Mouse (Mus musculus) cerebellum, adult 8-10 months (tissue): ENCODE results near the gene Tnfsf13.
"Not testable (repeated sequence)": the region's sequence is repeated elsewhere in the genome, so short reads cannot be mapped to it uniquely, and the experiment has no call there.

ENCODE experiments used
- DNase-seq: peaks from one replicate; pipeline ENCODE4 v3.0.0; 2022

The Tnfsf13 gene

DNA sequence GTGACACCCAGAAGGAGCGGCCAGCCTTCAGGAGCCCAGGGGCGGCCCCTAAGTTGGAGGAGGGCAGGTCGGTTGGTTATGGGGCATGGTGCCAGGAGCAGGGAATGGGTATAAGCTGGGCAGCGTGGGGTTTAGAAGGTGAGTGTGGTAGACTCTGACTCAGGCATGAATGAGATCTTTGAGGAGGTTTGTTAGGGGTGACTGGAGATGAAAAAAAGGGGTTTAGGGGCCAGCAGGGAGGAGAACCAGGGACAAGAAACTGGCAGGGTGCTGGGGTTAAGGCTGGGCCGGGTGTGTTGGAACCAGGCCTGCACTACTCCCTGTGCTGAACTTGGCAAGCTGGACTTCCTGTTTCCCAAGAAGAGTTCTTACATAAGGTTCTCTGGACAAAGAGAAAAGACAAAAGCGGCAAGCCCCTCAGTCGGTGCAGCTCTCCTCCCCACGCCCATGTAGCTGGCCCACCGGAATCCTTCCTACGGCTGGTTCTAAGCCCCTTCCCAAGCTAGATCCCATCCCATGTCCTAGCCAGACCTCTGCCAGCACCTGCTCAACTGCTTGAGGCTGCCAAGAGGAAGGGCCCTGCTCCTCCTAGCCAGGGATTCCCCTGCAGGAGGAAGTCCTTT lies at the start of gene Tnfsf13:
TSS of gene Tnfsf13 (minus strand) at position 259 of the 623 bp plus-strand sequence.
- DNase-seq, result peak; percentile 85

DNA sequence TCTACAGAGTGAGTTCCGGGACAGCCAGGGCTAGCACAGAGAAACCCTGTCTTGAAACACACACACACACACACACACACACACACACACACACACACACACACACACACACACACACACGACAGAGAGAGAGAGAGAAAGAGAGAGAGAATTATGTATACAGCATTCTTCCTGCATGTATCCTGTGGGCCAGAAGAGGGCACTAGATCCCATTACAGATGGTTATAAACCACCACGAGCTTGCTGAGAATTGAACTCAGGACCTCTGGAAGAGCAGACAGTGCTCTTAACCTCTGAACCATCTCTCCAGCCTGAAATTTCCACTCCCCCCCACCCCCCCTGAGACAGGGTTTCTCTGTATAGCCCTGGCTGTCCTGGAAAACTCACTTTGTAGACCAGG lies 45.8 kb upstream of the Tnfsf13 start:
- DNase-seq, result not testable (repeated sequence)

DNA sequence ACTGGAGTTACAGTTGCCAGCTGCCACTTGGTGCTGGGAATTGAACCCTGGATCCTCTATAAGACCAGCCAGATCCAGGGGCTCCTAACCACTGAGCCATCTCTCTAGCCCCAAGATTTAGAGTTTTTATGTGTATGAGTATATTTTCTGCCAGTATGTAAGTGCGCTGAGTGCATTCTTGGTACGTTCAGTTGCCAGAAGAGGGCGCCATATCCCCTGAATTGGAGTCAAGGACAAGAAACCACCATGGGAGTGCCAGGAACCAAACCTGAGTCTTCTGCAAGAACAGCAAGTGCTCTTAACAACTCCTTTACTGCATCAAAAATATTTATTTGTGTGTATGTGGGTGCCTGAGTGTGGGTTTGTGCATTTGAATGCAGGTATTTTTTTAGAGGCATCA lies 43.5 kb upstream of the Tnfsf13 start:
- peak; percentile 51 for DNase-seq

DNA sequence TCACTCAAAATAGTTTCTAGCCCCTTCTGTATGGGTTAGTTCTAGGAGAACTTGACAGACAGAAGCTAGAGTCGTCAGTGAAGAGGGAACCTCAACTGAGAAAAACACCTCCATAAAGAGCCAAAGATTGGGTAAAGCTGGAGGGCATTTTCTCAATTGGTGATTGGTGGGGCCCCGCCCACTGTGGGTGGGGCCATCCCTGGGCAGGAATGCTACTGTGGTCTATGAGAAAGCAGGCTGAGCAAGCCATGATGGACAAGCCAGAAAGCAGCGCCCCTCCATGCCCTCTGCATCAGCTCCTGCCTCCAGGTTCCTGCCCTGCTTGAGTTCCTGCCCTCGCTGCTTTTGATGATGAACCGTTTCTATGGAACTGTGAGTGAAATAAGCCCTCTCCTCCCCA lies 40.4 kb upstream of the Tnfsf13 start:
- DNase-seq, result no peak

DNA sequence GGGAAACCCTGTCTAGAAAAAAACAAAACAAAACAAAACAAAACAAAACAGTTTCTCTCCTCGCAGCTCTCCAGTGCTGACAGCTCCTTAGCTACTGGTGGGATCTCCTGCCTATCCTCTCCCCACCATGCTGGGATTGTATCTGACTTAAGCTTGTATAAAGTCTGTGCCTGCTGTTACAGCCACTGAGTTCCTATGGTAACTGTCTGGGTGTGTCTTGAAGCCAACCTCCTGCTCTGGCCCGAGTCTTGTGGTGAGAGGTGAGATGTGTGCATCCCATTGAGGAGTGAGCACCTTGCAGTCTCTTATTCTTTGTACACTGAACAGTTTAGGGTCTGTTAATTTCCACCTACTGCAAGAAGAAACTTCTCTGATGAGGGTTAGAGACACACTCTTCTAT lies 37.5 kb upstream of the Tnfsf13 start:
- no peak for DNase-seq

DNA sequence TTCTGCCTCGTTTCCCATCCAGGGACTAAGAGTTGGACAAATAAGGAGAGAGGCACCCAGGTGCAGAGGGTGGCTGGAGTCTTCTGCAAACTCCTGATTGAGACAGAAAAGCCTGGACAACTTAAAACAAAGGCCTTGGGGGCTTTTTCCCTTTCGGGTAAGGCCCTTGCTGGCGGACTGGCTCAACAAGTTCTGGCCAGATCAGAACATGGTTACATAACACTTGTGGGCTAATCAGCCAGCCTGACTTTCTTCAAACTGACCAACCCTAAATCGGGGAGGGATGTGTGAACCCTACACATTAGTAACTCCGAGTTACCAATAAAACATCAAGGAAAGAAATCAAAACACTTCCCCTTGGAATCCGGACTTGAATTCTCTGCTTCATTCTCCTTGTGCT lies 35.3 kb upstream of the Tnfsf13 start:
- no peak for DNase-seq

DNA sequence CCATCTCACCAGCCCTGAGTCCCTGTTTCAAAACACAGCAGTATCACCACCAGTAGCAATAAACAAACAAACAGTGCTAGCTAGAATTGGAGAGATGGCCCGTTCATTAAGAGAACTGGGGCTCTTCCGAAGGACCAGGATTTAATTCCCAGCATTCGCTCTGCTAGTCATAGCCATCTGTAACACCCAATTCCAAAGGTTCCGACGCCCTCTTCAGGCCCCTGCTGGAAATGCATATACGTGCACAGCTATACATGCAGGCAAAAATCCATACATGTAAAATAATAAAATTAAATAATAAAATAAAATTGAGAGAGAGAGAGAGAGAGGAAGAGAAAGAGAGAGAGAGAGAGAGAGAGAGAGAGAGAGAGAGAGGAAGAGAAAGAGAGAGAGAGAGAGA lies 33.8 kb upstream of the Tnfsf13 start:
- DNase-seq, result no peak

DNA sequence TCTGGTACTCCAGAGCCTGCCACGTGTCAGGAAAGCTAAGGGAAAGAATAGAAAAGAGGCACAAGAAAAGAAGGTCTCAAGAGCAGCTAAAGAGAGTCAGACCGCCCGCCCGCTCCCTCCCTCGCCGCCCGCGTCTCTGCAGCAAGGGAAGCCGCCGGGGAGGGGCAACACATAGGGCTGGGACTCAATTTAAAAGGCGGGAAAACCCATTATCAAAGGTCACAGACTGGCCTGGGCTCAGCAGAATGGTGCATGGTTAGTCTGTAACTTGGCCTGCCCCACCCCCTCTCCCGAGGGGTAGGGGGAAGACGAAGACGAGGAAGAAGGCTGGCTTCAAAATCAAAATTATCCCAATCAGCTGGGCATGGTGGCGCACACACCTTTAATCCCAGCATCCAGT lies 33.1 kb upstream of the Tnfsf13 start:
- no peak for DNase-seq

DNA sequence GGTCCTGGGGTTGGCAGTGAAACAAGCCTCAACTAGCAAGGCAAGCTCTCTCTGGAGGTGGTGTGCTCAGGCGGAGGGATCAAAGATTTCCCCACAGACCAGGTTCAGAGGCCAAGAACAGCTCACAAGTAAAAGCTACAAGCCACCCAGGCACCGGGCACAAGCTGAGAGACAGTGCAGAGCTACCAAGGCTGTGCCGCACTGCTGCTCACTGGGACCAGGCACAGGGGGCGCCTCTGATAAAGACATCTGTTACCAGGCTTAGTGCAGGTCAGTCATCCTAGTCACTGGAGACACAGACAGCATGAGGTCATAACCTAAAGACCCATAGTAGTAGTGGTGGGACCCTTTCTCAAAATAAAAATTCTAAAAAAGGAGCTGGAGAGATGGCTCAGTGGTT lies 31.4 kb upstream of the Tnfsf13 start:
- DNase-seq, result no peak

DNA sequence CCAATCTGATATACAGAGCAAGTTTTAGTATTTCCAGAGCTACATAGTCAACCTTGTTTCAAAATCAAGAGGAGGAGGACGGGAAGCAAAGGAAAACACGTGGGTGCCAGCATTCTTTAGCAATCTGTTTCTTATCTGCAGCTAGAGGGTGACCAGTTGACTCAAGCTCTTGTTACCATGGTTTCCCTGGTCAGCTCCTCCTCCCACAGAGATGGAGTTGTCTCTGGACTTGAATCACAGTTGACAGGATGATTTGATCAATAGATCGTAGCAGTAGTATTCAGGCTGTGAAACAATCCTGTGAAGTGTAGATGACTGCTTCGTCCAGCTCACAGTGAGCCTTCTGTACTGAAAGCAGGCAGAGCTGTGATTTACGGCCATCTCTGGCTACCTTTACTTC lies 30.3 kb upstream of the Tnfsf13 start:
- DNase-seq, result no peak

DNA sequence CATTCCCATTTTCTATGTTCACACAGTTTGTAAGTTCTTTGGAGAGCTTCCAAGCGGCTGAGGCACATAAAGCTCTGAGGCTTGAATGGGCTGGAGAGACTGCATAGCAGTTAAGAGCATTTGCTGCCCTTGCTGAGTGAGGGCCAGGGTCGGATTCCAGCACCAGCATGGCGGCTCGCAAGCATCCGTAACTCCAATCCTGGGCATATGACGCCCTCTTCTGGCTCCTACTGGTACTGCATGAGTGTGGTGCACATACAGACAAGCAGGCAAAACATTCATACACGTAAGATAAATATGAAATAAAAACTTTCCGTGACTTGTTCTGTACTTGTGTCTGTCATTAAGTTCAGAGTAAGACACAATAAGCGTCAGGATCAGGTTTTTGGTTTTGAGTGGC lies 29.9 kb upstream of the Tnfsf13 start:
- no peak for DNase-seq

DNA sequence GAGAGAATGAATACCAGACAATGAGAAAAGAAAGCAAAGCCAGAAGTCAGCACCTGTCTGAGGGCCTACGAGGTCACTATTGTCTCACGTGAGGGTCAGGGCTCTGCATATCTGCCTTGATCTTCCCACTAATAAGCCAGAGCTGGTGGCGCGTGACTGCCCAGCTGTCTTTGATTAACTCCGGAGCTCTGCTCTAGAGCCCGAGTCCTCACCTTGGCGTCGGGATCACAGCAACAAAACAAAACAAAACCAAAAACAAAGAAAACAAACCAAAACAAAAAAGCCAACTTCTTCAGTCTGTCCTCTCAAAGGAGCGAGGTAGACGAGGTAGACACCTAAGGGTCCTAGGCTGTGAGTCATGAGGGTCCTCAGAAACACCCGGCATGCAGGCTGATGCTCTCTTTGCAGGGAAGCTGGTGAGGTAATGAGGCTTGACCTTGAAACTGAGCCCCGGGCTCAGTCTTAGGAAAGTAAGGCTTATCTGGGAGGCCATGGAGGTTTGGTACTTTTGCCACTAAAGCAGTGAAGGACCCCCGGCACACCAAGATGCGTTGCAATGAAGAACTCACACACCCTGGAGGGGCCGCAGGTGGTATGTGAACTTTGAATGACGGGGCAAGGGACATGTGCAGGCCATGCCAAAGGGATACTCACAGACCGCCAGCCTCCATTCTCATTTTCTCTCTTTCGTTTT lies 29.2 kb upstream of the Tnfsf13 start:
- no peak for DNase-seq

DNA sequence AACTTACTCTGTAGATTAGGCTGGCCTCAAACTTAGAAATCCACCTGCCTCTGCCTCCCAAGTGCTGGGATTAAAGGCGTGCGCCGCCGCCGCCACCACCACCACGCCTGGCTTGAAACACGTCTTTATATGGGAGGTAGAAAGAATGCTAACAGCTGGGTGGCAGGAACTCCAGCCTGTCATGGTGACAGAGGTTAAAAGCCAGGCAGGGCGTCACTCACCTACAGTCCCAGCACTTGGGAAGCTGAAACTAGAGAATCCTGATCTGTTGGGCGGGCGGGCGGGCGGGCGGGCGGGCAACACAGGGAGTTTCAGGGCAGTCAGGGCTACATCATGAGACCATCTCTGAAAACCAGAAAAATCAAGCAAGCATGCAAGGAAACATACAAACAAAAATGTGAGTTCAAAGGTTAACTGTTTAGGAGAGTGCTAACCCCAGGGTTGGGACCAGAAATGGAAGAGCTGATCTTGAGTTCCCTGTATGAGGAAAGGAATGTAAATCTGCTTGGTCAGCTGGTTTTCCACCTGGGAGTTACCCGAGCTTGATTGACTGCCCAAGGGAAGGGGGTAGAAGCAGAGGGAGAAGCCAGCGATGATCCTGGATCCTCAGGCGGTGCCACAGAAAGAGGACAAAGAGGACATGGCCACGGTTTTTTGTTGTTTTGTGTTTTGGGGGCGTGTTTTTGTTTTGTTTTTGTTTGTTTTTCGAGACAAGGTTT lies 27.5 kb upstream of the Tnfsf13 start:
- no peak for DNase-seq

DNA sequence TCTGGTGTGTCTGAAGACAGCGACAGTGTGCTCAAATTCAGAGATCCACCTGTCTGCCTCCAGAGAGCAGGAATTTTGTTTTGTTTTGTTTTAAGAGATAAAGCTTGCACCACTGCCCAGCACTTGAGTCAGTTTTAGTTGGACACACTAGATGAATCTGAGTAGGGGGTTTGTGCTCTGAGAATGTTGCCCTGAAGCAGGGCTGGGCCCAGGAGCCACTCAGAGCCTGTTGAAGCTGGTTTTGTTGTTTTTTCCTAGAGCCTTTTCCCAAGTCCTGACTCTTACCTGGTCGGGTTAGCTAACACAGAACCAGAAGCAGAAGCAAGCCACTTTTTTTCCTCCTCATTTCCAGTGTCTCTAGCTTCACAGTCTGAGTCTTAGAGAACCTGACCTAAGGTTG lies 25.5 kb upstream of the Tnfsf13 start:
- no peak for DNase-seq

DNA sequence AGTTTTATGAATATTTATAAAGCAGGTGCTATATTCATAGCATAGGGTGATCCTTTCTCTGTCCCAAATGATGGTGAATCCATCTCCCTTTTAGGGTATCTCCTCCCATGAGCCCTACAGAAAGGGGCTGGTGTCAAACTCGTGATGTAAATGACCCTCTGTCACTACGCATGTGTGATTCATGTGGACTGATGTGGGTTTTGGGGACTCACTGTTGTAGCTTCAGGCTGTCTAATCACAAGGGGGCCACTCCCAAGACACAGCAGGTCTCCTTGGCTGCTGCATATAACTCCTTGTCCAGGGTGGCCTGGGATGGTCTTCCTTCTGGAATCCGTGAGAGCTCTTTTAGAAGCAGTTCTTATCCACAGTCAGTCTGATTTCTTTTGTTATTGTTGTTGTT lies 24.9 kb upstream of the Tnfsf13 start:
- DNase-seq, result no peak

DNA sequence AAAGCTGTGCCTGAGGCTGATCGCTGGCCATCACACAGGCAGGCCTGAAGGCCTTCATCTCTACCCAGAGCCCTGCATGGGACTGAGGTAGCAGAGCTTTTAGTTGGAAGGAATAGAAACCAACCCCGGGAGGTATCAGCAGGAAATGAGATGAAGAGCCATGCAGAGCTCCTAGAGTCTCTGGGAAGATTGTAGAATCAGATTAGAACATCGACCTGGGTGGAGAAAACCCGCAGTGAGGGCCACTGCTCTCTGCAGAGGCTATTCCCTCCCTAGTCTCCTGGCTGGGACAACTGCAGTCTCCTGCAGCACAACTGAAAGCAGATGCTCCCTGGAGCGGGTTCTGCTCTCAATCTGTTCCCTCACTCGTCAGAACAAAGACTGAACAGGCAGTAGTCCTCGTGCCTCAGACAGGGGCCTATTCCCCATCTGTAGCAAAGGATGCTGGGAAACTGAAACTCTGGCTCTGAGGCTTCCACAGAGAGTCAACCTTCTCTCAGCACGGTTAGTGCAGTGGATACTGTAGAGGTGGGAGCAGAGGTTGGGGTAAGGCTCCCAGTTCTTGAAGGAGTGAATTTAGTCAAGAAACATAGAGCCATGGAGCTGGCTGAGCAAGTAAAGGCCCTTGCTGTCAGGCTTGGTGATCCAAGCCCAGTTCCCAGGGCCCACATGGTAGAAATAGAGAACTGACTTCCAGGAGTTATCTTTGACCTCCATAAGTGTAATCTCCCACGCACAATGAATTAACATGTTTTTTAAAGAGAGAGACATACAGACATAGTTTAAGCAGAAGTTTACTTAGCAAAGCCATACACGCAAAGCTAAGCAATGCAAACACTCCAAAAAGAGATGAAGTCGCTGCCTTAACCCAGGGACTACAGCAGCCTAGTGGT lies 24.2 kb upstream of the Tnfsf13 start:
- no peak for DNase-seq

DNA sequence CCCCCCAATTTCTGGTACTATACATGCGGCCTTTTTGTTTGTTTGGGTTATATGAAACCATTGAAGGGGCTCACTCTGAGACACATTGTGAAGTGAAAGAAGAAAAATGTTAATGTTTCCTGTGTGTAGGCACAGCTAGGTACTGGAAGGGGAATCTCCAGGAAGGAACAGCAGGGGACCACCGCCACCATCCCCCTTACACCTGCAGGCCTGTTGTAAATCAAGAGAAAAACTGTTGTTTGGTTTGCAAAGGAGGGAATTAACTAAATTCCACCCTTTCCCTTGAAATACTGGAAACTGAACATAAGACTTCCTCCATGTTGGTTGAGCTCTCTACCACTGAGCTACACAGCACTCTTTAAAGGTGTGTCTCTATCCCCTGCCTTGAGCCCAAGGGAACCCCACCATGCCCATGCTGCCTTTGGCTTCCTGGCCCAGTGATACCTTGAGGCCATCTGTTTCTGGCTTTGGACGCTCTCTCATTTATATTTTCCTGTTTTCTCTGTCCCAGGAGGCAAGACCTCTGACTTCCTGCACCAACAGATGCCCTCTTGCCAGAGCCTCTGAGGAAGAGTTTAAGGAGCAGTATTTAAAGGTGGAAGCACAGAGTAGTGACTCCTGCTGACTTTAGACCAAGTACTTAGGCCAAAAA lies 23.2 kb upstream of the Tnfsf13 start:
- no peak for DNase-seq

DNA sequence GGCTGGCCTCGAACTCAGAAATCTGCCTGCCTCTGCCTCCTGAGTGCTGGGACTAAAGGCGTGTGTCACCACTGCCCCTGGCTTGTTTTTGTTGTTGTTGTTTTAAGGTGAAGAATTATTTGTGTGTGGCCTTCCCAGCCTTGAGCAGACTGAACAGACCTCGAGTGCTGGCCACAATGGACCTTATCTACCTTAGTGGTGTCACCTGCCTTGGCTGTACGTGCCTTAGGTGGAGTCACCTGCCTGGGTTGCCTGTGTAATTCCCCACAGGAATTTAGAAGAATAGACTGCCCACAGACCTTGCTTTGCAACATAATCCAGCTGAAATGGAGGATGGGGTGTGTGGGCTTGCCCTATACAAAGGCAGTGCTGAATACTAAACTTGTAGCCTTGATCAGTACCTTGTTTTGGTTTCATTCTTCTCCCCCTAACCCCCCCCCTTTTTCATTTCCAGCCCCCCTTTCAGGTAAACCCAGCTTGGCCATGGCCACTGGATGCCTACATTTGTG lies 22.3 kb upstream of the Tnfsf13 start:
- DNase-seq, result no peak

DNA sequence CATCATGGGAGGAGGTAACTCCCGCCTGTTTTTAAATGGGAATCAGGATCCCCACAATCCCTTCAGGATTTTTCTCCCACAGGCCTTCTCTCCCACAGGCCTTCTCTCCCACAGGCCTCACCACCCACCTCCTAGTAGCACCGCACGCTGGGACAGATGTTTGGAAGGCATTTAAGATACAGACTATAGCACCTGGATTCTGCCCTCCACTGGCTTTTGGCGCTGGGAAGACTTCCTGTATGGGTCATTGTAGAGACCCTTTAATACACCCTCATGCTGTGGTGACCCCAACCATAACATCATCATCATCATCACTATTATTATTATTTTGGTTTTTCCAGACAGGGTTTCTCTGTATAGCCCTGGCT lies 21.9 kb upstream of the Tnfsf13 start:
- no peak for DNase-seq

DNA sequence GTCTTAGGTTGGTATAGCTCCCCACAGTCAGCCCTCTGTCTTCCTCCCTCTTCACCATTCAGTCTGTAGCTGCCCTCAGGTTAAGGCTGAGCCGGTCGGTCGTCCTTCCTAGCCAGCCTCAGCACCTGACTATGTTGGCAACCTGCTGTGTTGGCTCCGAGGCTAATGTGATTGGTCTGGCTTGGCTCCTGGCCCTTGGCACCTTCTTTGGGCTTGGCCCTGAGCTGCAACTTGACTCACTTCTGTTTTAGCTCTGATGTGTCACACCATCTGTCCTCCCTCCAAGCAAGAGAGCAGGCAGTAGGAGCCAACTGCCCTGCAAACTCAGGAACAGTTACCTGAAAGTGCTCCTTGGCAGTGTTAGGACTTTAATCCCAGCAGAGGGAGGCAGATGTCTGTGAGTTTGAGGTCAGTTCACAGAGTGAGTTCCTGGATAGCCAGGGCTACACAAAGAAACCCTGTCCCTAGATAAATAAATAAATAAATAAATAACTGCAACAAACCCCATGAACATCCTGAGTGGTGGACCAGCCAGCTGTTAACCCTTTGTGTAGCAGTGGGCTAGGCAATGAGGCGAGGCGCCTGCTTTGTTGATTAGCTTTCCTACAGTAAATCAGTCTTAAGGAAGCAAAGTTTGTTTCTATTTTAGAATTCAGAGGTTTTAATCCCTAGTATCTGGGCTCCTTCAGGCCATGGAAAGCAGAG lies 21.3 kb upstream of the Tnfsf13 start:
- DNase-seq, result peak; percentile 97

DNA sequence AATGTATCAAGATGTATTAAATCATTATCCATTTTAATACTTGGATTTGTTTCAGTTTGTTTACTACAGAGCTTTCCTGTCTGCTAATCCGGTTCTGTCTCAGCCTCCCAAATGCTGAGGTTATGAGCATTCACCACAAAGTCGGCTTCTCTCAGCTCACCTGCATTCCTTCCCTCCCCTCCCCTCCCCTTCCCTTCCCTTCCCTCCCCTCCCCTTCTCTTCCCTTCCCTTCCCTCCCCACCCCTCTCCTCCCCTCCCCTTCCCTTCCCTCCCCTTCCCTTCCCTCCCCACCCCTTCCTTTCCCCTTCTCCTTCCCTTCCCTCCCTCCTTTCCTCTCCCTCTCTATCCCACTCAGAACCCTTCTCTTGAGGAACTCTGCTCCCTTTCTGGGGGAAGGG lies 19.0 kb upstream of the Tnfsf13 start:
- DNase-seq, result no peak
